Mouse (Mus musculus) adrenal gland, postnatal 4 days (tissue): ENCODE measurements around the gene Lats2. TPM values are rescaled to one million over a fixed set of nuclear protein-coding genes. Genes with fewer than 3 reads are reported as not detected.
A peak's percentile ranks its signal among the peaks of the same experiment; 100 is the strongest.
"Not testable (repeated sequence)": the region's sequence is repeated elsewhere in the genome, so short reads cannot be mapped to it uniquely, and the experiment has no call there.

Experiments used
- DNase-seq, 2 experiments: peaks; one replicate each; pipeline ENCODE4 v3.0.0; 2021 to 2022; ENCODE audit warnings: low spot score in 2 of 2, mixed read lengths in 2 of 2
- total RNA-seq, 2 experiments: library from RNA; stranded (reverse); gene quantifications; 2 replicates each; pipeline ENCODE4 v1.2.3; 2021

Gene Lats2
- total RNA-seq, 2 experiments from 2014 or later, result 33.5 to 35.8 TPM

DNA sequence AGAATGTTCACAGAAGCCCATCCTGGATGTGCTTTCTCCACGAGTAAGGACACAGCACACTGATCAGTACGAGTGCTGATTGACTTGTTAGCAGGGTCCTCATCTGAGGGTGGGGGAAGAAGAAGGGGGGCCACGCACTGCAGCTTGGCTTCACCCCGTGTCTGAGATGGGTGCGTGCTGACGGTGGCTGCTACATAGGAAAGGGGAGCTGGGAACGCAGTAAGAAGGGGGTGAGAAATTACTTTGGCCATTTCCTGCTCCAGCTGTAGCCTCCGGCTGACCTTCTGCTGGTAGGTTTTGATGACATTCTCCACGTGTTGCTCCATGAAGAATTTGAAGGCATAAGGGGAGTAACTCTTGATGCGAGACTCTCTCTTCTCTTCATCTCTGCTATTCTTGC lies 59.2 kb downstream of the Lats2 start:
- no peak for DNase-seq

DNA sequence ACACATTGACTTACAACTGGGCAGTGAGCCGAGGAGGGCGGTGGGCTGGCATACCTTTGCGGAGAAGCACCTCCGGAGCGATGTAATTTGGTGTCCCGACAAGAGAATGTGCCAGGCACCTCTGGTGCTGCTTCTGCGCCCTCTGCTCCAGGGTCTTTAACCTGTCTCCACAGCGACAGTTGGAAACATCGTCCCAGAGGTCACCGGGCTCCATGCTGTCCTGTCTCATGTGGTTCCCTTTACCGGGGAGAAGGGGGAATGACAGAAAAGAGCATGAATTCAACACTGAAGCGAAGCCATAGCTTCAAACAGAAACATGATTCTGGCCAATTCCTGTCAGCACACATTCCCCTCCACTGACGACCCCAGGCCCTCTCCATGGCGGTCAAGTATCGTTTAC lies 62.1 kb downstream of the Lats2 start:
- DNase-seq, result no peak

DNA sequence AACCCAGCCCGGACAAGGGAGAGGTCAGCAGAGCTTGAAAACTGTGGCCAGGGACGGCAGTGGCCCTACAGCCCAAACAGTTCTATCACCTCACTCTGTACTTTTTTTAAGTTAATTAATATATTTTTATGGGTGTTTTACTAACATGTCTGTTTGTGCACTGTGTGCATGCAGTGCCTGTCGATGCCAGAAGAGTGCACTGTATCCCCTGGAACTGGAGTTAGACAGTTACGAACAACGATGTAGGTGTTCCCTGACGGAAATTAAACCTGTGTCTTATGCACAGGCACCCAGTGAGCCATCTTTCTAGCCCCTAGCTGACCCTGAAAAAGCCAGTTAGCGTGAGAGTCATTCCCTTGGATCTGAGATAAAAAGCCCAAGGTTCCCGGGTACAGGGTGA lies 62.6 kb downstream of the Lats2 start:
- DNase-seq, result no peak

DNA sequence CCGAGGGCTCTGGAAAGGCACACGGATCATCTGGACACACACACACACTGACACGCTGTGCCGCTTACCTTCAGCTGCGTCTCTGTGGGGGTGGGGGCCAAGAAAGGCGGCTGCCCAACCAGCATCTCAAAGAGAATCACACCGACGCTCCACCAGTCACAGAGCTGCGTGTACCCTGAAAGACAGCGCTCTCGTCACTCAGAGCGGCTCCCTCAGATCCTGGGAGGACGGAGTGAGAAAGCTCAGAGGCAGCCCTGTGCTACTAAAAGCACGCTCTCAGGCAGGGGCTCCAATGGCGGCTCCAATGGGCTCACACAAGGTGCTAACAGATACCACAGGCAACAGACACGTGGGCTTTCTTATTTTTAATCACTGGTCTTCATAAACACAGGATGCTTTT lies 63.9 kb downstream of the Lats2 start:
- DNase-seq, result no peak

DNA sequence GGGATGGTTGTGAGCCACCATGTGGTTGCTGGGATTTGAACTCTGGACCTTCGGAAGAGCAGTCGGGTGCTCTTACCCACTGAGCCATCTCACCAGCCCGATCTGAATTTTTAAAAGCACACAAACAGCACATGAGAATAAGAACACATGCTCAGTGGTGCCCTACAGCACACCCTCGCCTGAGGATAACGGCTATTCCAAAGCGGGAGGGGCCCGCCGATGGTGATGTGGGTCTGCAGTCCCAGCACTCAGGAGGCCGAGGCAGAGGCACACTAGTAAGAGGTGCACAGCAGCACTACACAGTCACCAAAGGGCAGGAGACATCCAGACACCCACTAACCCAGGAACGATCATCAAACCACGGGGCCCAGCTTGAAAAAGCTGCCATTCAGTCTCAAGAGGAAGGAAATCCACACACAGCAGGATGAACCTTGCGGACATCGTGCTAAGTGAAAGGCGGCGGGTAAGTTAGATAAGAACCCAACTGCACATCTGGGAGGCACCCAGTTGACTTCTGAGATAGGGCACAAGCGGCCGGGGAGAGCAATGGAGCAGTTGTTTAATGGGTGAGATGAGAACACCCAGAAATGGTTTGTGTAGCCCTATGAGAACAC lies 65.6 kb downstream of the Lats2 start:
- DNase-seq, result no peak

DNA sequence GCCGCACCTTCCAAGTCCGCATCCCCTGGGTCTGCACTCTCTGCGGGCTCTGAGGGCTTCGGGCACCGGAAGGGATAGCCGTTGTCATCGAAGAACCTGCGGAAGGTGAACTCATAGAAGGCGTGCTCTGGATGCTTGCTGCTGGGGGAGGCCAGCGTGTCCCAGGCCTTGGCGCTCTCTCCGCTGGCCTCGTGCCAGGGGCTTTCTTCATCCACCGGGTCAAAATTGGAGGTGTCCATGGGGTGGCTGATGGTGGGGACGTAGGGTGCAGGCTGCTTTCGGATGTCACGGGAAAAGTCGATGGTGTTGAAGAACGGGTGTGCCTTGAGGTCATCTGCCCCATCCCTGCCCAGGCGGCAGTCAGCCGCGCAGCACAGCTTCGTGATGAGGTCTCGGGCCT lies 66.9 kb downstream of the Lats2 start:
- no peak for DNase-seq

DNA sequence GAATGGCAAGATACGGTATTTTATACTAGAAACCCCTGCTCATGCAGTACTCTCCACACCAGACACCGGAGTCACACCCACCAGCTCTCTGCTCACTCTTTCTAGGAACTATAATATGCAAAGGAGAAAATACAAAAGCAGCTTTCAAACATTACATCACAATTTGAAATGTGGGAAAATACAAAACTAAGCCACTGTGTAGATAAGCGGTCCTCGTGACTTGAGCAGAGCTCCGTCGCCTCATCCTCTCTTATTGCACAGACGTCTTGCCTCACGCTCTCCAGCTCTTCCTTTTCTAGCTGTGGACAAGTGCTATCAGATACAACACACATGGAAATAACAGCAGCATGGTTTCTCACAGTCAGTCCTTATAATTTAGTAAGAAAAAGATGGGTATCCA lies 67.5 kb downstream of the Lats2 start:
- no peak for DNase-seq

DNA sequence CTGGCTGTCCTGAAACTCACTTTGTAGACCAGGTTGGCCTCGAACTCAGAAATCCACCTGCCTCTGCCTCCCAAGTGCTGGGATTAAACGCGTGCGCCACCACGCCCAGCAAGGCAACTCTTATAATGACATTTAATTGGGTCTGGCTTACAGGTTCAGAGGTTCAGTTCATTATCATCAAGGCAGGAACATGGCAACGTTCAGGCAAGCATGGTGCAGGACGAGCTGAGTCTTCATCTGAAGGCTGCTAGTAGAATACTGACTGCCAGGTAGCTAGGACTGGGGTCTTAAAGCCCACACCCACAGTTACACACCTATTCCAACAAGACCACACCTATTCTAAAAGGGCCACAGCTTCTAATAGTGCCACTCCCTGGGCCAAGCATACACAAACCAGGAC lies 70.1 kb downstream of the Lats2 start:
- DNase-seq, result not testable (repeated sequence)

DNA sequence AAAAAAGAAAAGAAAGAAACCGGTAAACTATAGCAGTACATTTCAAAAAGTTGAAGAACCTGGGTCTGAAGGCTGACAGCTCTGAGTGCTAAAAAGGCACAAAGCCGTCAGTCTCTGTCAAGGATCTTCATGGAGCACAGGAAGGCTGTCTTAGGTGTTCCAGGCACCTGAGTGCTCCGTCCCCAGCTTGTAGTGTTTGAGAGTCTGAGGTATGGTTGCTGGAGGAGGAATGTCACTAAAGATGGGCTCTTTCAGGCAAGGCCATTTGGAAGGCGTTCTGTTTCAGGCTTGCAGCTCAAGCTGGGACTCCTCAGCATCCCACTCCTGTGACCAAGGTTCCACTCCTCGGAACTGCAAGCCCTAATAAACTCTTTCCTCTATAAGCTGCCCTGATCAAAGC lies 70.7 kb downstream of the Lats2 start:
- no peak for DNase-seq

DNA sequence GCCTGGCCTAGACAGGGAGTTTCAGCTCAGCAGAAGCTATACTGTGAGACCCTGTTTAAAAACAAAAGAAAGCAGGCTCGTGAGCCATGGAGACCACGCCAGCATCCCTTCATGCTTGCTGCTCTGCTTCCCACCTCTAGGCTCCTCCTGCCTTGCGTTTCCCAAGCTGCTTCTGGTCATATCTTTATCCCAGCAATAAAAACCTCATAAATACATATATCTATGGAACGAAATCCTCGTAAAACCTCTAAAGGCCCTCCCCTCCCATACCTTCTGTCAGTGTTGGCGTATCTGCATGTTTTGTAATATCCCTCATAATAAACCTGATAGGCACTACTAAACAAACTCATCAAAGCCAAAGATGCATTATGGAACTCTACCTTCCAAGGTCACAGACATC lies 71.5 kb downstream of the Lats2 start:
- DNase-seq, result no peak

DNA sequence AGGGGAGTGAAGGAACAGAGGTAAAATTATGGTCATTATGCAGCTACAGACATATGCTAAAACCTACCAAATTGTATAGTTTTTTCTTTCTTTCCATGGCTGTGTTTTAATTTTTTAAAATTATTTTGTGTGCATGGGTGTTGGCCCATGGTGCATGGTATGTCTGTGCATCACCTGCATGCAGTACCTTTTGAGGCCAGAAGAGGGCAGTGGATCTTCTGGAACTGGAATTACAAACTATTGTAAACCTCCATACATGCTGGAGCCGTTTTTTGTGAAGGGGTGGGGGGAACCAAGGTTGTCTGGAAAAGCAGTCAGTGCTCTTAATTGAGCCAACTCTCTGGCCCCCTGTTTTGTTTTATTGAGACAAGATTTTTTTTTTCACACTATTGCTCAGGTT lies 73.6 kb downstream of the Lats2 start:
- peak in 1 of 2 experiments; percentile 39 for DNase-seq

DNA sequence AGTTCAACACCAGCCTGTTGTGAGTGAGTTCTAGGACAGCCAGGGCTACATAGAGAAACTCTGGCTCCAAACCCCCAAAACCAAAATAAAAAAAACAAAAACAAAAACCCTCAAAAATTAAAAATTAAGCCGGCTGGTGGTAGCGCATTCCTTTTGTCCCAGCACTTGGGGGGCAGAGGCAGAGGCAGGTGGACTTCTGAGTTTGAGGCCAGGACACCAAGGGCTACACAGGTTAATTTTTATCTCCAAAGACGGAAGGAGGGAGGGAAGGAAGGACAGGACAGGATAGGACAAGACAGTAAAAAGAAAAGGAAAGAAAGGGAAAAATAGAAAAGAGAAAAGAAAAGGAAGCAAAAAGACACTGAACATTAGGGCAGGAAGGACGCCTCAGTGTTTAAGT lies 75.4 kb downstream of the Lats2 start:
- no peak for DNase-seq

DNA sequence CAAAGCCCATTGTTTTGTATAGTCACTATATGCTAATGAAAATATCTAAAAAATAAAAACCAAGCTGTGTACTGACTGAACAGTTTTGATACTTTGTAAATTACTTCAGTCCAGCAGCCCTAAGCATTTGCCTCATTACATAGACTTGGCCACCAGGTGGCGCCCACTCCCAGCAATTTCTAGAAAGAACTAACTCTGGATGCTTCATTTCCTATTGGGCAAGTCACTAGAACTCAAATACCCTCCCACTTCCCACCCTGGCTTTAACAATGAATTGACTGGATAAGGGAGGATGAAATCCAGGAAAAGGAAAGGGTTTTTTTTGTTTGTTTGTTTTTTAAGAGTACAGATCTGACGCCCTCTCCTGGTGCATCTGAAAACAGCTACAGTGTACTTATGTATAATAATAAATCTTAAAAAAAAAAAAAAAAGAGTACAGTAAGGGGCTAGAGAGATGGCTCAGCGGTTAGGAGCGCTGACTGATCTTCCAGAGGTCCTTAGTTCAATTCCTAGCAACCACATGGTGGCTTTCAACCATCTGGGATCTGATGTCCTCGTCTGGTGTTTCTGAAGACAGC lies 78.1 kb downstream of the Lats2 start:
- DNase-seq, result peak; percentile 42 to 65

DNA sequence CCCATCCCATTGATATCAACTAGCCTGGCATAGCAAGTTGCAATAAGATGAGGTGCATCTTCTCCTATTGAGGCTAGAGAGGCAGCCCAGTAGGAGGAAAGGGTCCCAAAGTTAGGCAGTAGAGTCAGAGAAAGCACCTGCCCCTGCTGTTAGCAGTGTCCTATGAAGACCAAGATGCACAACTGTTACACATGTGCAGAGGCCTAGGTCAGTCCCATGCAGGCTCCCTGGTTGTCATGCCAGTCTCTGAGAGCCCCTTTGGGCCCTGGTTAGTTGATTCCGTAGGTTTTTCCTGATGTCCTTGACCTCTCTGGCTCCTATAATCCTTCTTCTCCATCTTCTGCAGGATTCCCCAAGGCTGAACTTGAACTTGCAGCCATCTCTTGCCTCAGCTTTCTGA lies 78.7 kb downstream of the Lats2 start:
- DNase-seq, result no peak

DNA sequence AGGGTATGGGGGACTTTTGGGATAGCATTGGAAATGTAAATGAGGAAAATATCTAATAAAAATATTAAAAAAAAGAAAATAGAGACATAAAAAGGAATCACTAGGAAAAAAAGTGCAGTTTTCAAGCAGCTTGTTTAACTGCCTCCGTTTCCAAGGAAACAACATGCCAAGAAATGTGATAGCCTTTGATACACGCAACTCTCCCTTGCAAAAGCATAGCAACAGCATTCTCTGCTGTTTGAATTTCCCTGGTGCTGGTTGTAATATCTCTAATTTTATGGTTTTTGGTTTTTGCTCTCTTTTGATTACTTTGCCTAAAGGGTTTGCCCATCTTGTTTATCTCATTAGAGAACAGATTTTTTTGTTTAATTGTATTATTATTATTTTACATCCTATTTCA lies 82.7 kb downstream of the Lats2 start:
- no peak for DNase-seq

DNA sequence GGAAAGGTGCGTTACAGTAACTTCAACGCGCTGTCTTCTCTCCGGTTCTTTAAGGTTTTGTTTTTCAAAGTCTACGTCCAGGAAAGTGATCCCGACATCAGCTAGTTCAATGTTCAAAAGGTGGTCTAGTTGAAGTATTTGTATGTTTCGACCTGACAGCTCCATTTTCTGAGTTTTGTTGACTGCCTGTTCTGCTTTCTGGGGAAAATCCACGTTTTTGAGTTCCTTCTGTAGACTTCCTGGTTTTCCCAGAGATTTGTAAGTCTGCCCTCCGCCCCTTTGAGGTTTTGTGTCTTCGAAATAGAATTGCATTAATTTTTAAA lies 92.6 kb downstream of the Lats2 start:
- no peak for DNase-seq

DNA sequence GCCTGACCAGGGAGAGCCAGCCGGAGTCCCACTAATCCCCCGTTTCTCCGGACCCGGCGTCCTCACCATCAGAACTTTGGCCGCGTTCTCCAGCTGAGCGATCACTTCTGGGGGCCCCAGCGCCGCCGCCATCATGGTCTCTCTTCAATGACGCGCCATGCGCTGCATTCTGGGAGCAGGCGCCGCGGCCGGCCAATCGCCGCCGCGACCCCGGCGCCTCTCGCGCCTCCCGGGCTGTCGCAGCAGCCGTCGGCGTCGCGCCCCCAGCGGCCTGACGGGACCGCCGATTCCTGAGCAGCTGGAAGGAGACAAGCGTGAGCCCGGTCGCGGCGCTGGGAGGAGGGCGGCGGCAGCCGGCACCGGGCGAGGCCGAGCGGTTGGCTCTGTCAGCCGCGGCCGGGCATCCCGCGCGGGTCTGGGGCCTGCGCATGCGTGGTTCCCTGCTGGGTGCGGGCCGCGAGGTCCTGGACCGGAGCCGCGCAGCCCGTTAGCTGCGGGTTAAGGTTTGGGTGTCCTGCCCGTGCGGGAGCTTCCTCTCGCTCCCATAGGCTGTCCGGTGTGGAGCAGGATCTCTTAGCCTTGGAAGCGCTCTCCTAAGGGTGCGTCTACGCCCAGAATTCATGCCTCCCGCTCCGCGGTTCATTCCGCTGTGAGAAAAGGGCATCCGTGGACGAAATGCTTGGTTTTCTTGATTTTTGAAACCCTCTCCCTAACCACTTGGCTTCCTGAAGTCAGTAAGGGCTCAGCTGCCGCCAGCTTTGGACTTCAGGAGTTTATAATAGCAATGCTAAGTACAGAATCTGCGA lies 93.2 kb downstream of the Lats2 start, which contains the start of gene Xpo4:
Gene Xpo4 (minus strand): TSS at position 609 of the 806 bp plus-strand sequence.
- DNase-seq, result peak; percentile 61 to 67

DNA sequence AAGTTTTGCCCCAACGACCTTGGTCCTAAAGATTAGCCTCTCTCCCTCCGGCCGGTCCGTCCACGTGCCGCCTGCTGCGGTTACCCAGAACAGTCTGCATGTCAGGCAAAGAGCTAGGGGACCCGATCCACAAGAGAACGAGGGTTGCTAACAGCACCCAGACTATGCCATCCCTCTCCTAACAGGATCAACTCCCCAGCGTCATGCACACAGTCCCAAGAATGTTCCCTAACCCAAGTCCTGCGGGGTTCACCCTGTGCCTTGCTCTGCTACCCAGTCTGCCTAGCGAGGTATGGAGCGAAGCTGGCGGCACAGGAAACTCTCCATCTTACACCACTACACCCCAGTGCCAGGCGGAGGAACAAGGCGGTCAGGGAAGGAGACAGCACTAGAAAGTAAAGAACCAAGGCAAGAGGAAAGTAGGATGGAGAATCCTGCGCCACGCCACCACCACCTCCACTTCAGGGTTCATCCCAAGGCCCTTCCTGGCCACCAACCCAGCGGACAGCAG lies 93.8 kb downstream of the Lats2 start:
- peak in 1 of 2 experiments; percentile 10 for DNase-seq

DNA sequence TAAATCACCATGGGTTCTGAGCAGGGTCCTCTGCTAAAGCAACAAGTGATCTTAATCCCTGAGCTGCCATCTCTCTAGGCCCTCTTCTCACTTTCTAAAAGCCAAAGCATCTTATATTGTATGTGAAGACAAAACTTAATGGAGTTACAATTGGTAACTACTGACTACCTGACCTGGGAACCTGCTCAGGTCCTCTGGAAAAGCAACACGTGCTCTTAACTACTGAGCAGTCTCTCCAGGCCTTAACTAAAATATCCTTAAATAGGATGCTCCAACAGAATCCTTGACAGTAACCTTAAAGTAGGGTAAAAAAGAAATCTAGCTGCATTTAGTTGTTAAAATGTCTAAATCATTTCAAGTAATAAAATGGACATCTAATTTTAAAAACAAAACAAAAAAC lies 94.6 kb downstream of the Lats2 start:
- no peak for DNase-seq

DNA sequence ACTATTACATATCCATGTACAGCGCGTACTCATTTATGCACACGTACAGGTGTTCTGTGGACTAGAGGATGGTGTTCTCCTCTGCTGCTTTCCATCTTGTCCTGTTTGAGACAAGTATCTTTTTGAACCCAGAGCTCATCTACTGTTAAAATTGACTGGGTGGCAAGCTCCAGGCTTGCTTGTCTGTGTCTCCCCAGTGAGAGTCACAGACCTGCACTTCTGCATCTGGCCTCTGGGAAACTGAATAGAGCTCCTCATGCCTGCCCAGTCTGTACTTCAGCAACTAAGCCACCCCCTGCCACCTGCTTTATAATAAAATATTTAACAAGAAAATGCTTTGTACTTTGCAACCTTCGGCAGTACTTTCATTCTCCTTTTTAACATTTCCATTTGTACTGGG lies 99.9 kb downstream of the Lats2 start:
- DNase-seq, result no peak

DNA sequence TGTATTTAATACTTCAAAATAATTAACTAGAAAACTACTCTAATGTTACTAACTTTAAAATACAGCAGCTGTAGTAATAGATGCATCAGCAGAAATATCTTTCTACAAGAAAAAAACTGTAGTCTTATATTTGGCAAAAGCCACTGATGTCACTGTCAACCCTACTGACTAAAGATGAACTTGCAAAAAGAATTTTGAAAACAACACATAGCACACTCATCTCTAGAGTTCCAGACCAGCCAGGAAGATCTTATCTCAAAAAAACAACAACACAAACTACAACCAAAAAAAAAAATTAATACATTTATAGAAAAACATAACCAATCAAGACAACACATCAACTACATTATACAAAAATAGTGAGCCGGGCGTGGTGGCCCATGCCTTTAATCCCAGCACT lies 100.7 kb downstream of the Lats2 start:
- DNase-seq, result no peak

DNA sequence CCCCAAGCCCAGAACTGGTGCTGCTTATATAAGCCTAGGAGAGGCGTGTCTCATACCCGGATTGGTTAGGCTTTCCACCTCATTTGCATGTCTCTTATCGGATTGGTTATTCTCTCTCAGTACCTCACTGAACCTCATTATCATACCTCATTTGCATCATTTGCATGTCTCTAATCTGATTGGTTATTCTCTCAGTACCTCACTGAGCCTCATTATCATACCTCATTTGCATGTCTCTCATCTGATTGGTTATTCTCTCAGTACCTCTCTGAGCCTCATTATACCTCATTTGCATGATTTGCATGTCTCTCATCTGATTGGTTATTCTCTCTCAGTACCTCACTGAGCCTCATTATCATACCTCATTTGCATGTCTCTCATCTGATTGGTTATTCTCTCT lies 101.7 kb downstream of the Lats2 start:
- not testable (repeated sequence) for DNase-seq

DNA sequence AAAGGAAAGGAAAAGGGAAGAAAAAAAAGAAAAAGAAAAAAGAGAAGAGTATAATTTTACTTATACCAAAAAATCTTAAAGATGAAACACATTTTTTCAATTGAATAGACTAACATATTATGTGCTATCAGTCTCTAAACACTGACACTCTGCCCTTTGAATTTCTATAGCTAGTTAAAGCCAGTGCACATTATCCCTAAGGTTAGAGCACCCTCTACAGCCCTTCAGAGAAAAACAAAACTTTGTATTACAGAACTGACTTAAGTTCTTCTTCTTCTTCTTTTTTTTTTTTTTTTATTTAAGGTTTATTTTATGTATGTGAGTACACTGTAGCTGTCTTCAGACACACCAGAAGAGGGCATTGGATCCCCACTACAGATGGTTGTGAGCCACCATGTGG lies 108.7 kb downstream of the Lats2 start:
- DNase-seq, result no peak
